Comparison of ENCODE assay signal across 11 mouse cellular contexts in the genomic region with DNA sequence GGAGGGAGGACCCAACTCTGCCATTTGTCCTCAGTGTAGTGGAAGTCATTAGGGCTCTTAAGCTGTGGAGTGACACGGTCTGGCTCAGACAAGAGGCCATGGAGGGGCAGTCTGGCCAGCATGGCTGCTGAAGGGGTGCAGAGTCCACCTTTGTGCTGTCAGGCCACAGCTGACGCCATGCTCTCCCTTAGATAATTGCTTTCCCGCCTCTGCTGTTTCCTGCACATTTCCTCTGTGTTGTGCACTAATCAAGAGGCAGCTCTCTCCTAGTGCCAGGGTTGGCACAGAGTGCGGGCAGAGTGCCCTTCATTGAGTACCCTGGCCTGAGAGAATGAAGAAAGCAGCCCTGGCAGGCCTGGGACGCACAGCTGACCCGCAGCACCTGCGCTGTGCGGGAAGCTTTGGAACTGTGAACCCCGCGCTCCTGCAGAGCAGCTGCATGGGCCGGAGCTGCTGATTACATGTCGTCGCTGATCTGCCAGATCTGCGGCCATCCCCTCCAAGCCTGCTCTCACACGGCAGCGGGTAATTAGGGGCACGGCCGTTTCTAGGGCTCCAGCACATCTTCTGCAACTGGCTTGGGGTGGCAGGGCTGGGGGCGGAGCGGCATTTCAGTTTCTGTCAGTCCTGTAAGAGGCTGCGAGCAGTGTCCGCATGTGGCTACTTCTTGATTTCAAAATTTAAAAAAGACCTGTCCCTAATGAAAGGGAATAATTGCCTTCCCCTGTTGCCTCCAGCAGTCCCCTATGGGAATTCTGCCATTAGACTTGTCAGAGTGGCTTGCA. TPM values are rescaled to one million over a fixed set of nuclear protein-coding genes. Genes with fewer than 3 reads are reported as not detected.
DNase-seq lines count a peak whose midpoint lies in the region; ATAC-seq and TF ChIP-seq lines count a peak whose summit lies in the region.
"Had no signal": no experiment of that assay in that cellular context is flagged by ENCODE, and none has a peak within 500 bp of the region (broad histone marks: within the 10 kb centered on the region; RNA-seq: fewer than 3 reads in every experiment).

No protein-coding gene starts in this region.

- H3K36me3 ChIP-seq in E14TG2a.4 (ENCODE audit: insufficient read depth, low read length): peaks cover 50% of the 10 kb centered on the region
- no peaks in the 10 kb centered on the region for H3K36me3 ChIP-seq in hindbrain, embryonic 14.5 days (replicated peaks; ENCODE audit: control insufficient read depth, insufficient read depth)
- H3K36me3 ChIP-seq in midbrain, embryonic 12.5 days: no peaks in the 10 kb centered on the region
- H3K36me3 ChIP-seq in stomach, postnatal 0 days (ENCODE audit: control insufficient read depth, insufficient read depth, low read length): no peaks in the 10 kb centered on the region
- H3K36me3 ChIP-seq: embryonic facial prominence, embryonic 15.5 days; liver, embryonic 15.5 days had no signal

- H3K4me2 ChIP-seq in hindbrain, embryonic 14.5 days (replicated peaks): peak overlapping the region; percentile 32
- H3K4me2 ChIP-seq in midbrain, embryonic 12.5 days (replicated peaks): peak overlapping the region; percentile 23; the same call in 1 of the 2 replicates
- no peak overlapping the region for H3K4me2 ChIP-seq in stomach, postnatal 0 days (replicated peaks; ENCODE audit: low read depth)
- H3K4me2 ChIP-seq: embryonic facial prominence, embryonic 15.5 days; liver, embryonic 15.5 days had no signal

- no peaks in the 10 kb centered on the region for H3K9me3 ChIP-seq in E14TG2a.4 (ENCODE audit: low read length)
- H3K9me3 ChIP-seq in hindbrain, embryonic 14.5 days (ENCODE audit: control insufficient read depth, low read length): no peaks in the 10 kb centered on the region
- H3K9me3 ChIP-seq in midbrain, embryonic 12.5 days: no peaks in the 10 kb centered on the region
- H3K9me3 ChIP-seq in stomach, postnatal 0 days (ENCODE audit: control insufficient read depth, low read length): no peaks in the 10 kb centered on the region
- H3K9me3 ChIP-seq: embryonic facial prominence, embryonic 15.5 days; liver, embryonic 15.5 days had no signal

- peak overlapping the region; percentile 40; the same call in 1 of the 2 replicates for H3K9ac ChIP-seq in hindbrain, embryonic 14.5 days
- peak overlapping the region; percentile 24; the same call in 1 of the 2 replicates for H3K9ac ChIP-seq in midbrain, embryonic 12.5 days (replicated peaks)
- H3K9ac ChIP-seq in stomach, postnatal 0 days (ENCODE audit: low read length): no peak overlapping the region
- H3K9ac ChIP-seq: embryonic facial prominence, embryonic 15.5 days; liver, embryonic 15.5 days had no signal

- 24% methylated on average over 22 of the region's 22 CpGs for WGBS in hindbrain, embryonic 14.5 days
- WGBS in midbrain, embryonic 12.5 days: 52% methylated on average over 22 of the region's 22 CpGs
- 75% methylated on average over 22 of the region's 22 CpGs for WGBS in stomach, postnatal 0 days

- intact Hi-C loops in gastrocnemius, adult 2 months (cut with DNase I): no loop called here

- TF ChIP-seq EP300 in stomach, postnatal 0 days (optimal IDR thresholded peaks at IDR 0.05): no peak

- peak; percentile 82 for DNase-seq in cerebellum, adult 9-10 months
- peak; percentile 73 for DNase-seq in gastrocnemius, adult 2 months
- DNase-seq in hindbrain, embryonic 14.5 days (ENCODE audit: low spot score): peak; percentile 61
- peak; percentile 66 to 74 for DNase-seq in layer of hippocampus, postnatal 36 days
- DNase-seq in stomach, postnatal 0 days (ENCODE audit: low spot score): no peak
- no peak for DNase-seq in B cell, adult 2 months

- no peak for TF ChIP-seq CTCF in E14TG2a.4 (conservative IDR thresholded peaks at IDR 0.05; ENCODE audit: low read length)
- TF ChIP-seq CTCF in gastrocnemius, adult 2 months (IDR thresholded peaks at IDR 0.05): no peak
- TF ChIP-seq CTCF in stomach, postnatal 0 days (IDR thresholded peaks at IDR 0.05; ENCODE audit: low read depth): no peak

- peak overlapping the region; percentile 51 for H3K27ac ChIP-seq in gastrocnemius, adult 2 months
- peak overlapping the region; percentile 87 for H3K27ac ChIP-seq in hindbrain, embryonic 14.5 days
- H3K27ac ChIP-seq in midbrain, embryonic 12.5 days (replicated peaks): peak overlapping the region; percentile 90
- 0 out of 2 replicates have a peak overlapping the region, but pooled peaks have one; percentile 53 for H3K27ac ChIP-seq in stomach, postnatal 0 days (replicated peaks)
- H3K27ac ChIP-seq: embryonic facial prominence, embryonic 15.5 days; liver, embryonic 15.5 days had no signal

- ATAC-seq in hindbrain, embryonic 14.5 days (ENCODE audit: low FRiP score): peak; percentile 71
- peak; percentile 56 for ATAC-seq in midbrain, embryonic 12.5 days (ENCODE audit: low FRiP score, low read depth)
- 0 out of 2 replicates have a peak, but pooled peaks have one; percentile 38 for ATAC-seq in stomach, postnatal 0 days (ENCODE audit: low FRiP score, low TSS enrichment)

- peaks cover 62% of the 10 kb centered on the region for H3K4me1 ChIP-seq in E14TG2a.4 (replicated peaks; ENCODE audit: low read depth, low read length)
- peaks cover 51% of the 10 kb centered on the region for H3K4me1 ChIP-seq in hindbrain, embryonic 14.5 days (replicated peaks; ENCODE audit: control insufficient read depth, insufficient read depth, low read length)
- H3K4me1 ChIP-seq in midbrain, embryonic 12.5 days: peaks cover 46% of the 10 kb centered on the region
- peaks cover 3% of the 10 kb centered on the region; the same call in 1 of the 2 replicates for H3K4me1 ChIP-seq in stomach, postnatal 0 days (replicated peaks; ENCODE audit: control insufficient read depth, insufficient read depth)

- H3K27me3 ChIP-seq in E14TG2a.4 (ENCODE audit: insufficient read depth, low read length): no peaks in the 10 kb centered on the region
- H3K27me3 ChIP-seq in hindbrain, embryonic 14.5 days (ENCODE audit: control insufficient read depth, insufficient read depth, low read length): no peaks in the 10 kb centered on the region
- no peaks in the 10 kb centered on the region for H3K27me3 ChIP-seq in midbrain, embryonic 12.5 days
- H3K27me3 ChIP-seq in stomach, postnatal 0 days (ENCODE audit: control insufficient read depth, insufficient read depth, low read length): no peaks in the 10 kb centered on the region
- H3K27me3 ChIP-seq: CH12.LX; embryonic facial prominence, embryonic 15.5 days; liver, embryonic 15.5 days had no signal

- H3K4me3 ChIP-seq in E14TG2a.4 (replicated peaks; ENCODE audit: low read length): peak overlapping the region; percentile 61
- H3K4me3 ChIP-seq in gastrocnemius, adult 2 months: peak overlapping the region; percentile 41
- H3K4me3 ChIP-seq in hindbrain, embryonic 14.5 days (replicated peaks; ENCODE audit: low read length): no peak overlapping the region
- H3K4me3 ChIP-seq in midbrain, embryonic 12.5 days: no peak overlapping the region
- no peak overlapping the region for H3K4me3 ChIP-seq in stomach, postnatal 0 days (ENCODE audit: low read depth, low read length)
- H3K4me3 ChIP-seq: embryonic facial prominence, embryonic 15.5 days; liver, embryonic 15.5 days had no signal

RNA-seq across cellular contexts. Expression of a gene that starts 14.6 kb away (rescaled TPM):
- 1 to 10 TPM; 7.9 to 9.8 TPM for total RNA-seq in gastrocnemius, adult 2 months (2021)
- 53.3 and 59.5 TPM in 2 replicates for polyA plus RNA-seq in hindbrain, embryonic 14.5 days (2014; fragmentation: Nextera tagmentation; extraction: Ambion mirVana)
- 10 to 100 TPM; 30.6 to 33.0 TPM for total RNA-seq in layer of hippocampus, postnatal 36 days (2021)
- polyA plus RNA-seq in midbrain, embryonic 12.5 days (2016; fragmentation: Nextera tagmentation; extraction: Ambion mirVana): 89.1 and 94.2 TPM in 2 replicates
- 23.9 and 24.5 TPM in 2 replicates for polyA plus RNA-seq in stomach, postnatal 0 days (2015; fragmentation: Nextera tagmentation; extraction: Ambion mirVana)

Comparison
In these comparisons a context has a peak if more than half of its experiments do, and no peak if none do; other contexts are left out.
1. H3K4me3 ChIP-seq: peak in E14TG2a.4 (single experiment) and gastrocnemius, adult 2 months (single experiment); none in hindbrain, embryonic 14.5 days (single experiment), midbrain, embryonic 12.5 days (single experiment) and stomach, postnatal 0 days (single experiment).
2. DNase-seq: peak in cerebellum, adult 9-10 months (single experiment), gastrocnemius, adult 2 months (single experiment), hindbrain, embryonic 14.5 days (single experiment) and layer of hippocampus, postnatal 36 days (2 of 2); none in stomach, postnatal 0 days (single experiment) and B cell, adult 2 months (0 of 2).
3. Peak in every context shown above with its lines, with median percentiles within 50 percentile points of each other: H3K27ac ChIP-seq and ATAC-seq.